Mouse (Mus musculus): ENCODE data around the gene Mmp24. TPM values are rescaled to one million over a fixed set of nuclear protein-coding genes. Genes with fewer than 3 reads are reported as not detected.
"Not testable (repeated sequence)": the region's sequence is repeated elsewhere in the genome, so short reads cannot be mapped to it uniquely, and the experiment has no call there.

Gene Mmp24
- polyA plus RNA-seq (2015; fragmentation: Nextera tagmentation; extraction: Ambion mirVana), result 0.07 and 0.09 TPM in 2 replicates

DNA sequence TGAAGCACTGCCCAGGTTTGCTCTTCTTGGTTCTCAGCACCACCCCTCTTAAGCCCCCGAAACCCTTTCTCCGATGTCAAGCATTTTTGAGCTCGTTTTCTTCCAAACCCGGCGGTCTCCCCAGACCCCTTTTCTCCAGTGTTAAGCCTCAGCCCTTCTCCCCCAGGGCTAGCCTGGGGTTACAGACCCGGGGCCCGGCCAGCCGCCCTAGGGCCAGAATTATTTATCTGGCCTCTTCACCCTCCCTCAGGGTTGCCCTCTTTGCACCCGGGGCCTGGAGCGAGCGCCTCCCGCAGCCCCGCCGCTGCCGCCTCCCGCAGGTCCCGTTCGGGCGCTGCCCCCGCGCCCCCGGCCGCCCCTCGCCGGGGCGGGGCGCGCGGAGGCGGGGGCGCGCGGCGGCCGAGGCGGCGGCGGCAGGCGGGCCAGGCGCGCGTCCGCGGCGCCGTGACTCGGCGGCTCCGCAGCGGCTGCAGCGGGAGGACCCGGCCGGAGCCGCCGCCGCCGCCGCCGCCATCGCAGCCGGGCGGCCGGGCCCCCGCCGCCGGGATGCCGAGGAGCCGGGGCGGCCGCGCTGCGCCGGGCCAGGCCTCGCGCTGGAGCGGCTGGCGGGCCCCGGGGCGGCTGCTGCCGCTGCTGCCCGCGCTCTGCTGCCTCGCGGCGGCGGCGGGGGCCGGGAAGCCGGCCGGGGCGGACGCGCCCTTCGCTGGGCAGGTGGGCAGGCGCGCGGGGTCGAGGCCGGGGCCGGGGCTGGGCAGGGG lies at the start of gene Mmp24:
Gene Mmp24 (plus strand): TSS at position 416 of the 758 bp plus-strand sequence.
- ATAC-seq (ENCODE audit: low FRiP score, low TSS enrichment), result no peak
- Histone ChIP-seq H3K27ac (ENCODE audit: low read length) (no peak within 1 kb of the TSS), H3K4me2 (replicated peaks; ENCODE audit: low read depth, low read length) (peak within 1 kb of the TSS; percentile 99), H3K9me3 (ENCODE audit: low read length) (no peaks in the 10 kb centered on the region), H3K4me3 (ENCODE audit: low read length) (peak within 1 kb of the TSS; percentile 58), H3K9ac (replicated peaks; ENCODE audit: low read length) (no peak within 1 kb of the TSS; the same call in 1 of the 2 replicates), H3K27me3 (ENCODE audit: insufficient read depth, low read length) (peaks cover 45% of the 10 kb centered on the region), H3K36me3 (ENCODE audit: insufficient read depth, low read length) (no peaks in the 10 kb centered on the region), H3K4me1 (ENCODE audit: insufficient read depth, low read length) (peaks cover 3% of the 10 kb centered on the region)
- WGBS, result 2% methylated on average over 79 of the region's 100 CpGs

- H3K4me1 ChIP-seq (ENCODE audit: insufficient read depth, low read length), result peaks cover 8% of the 10 kb centered on the region
- H3K36me3 ChIP-seq (ENCODE audit: insufficient read depth, low read length), result no peaks in the 10 kb centered on the region
- no peak overlapping the region for H3K4me2 ChIP-seq (replicated peaks; ENCODE audit: low read depth, low read length)
- no peaks in the 10 kb centered on the region for H3K9me3 ChIP-seq (ENCODE audit: low read length)
- H3K4me3 ChIP-seq (ENCODE audit: low read length), result no peak overlapping the region
- H3K27ac ChIP-seq (ENCODE audit: low read length), result no peak overlapping the region
- no peaks in the 10 kb centered on the region for H3K27me3 ChIP-seq (ENCODE audit: insufficient read depth, low read length)
- 90% methylated on average over 7 of the region's 7 CpGs for WGBS
- no peak overlapping the region for H3K9ac ChIP-seq (replicated peaks; ENCODE audit: low read length)
- no peak for ATAC-seq (ENCODE audit: low FRiP score, low TSS enrichment)
These were observed 48.8 kb upstream of the Mmp24 start for GRCm38 (mm10) chr2:155726302-155726701.

DNA sequence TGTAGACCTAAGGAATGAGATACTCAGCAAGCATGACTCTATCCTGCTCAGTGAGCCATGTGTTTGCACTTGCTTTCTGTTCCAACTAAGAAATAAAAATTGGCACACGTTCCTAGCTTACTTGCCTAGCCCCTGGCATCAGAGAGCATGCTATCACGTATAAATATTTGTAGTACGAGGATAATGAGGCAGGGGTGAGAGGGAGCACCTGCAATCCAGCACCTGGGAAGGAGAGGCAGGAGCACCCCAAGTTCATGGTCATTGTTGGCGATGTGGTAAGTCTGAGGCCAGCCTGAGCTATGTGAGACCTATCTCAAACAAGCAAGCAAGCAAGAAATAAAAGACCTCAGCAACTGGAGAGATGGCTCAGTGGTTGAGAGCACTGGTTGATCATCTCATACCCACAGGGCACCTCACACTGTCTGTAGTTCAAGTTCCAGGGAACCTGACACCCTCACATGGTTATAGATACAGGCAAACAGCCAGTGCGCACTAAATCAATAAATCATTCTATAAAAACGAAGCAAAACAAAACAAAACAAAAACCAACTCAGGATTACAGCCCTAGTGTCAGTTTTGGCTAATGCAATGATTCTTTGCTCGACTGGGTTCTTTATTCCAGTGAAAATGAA lies 47.3 kb upstream of the Mmp24 start:
- H3K4me2 ChIP-seq (replicated peaks; ENCODE audit: low read depth, low read length), result no peak overlapping the region; the same call in 1 of the 2 replicates
- no peaks in the 10 kb centered on the region for H3K36me3 ChIP-seq (ENCODE audit: insufficient read depth, low read length)
- H3K9me3 ChIP-seq (ENCODE audit: low read length), result no peaks in the 10 kb centered on the region
- H3K27me3 ChIP-seq (ENCODE audit: insufficient read depth, low read length), result no peaks in the 10 kb centered on the region
- no peak overlapping the region for H3K27ac ChIP-seq (ENCODE audit: low read length)
- no peak for ATAC-seq (ENCODE audit: low FRiP score, low TSS enrichment)
- H3K9ac ChIP-seq (replicated peaks; ENCODE audit: low read length), result 0 out of 2 replicates have a peak overlapping the region, but pooled peaks have one; percentile 17
- WGBS, result 50% methylated on average over 7 of the region's 7 CpGs
- H3K4me3 ChIP-seq (ENCODE audit: low read length), result no peak overlapping the region
- H3K4me1 ChIP-seq (ENCODE audit: insufficient read depth, low read length), result peaks cover 8% of the 10 kb centered on the region

GRCm38 (mm10) chr2:155728742-155729141 lies 46.4 kb upstream of the Mmp24 start:
- H3K4me1 ChIP-seq (ENCODE audit: insufficient read depth, low read length), result peaks cover 8% of the 10 kb centered on the region
- ATAC-seq (ENCODE audit: low FRiP score, low TSS enrichment), result no peak; the same call in 1 of the 2 replicates
- no peak overlapping the region for H3K27ac ChIP-seq (ENCODE audit: low read length)
- H3K4me2 ChIP-seq (replicated peaks; ENCODE audit: low read depth, low read length), result peak overlapping the region; percentile 94
- 4% methylated on average over 15 of the region's 15 CpGs for WGBS
- H3K9me3 ChIP-seq (ENCODE audit: low read length), result no peaks in the 10 kb centered on the region
- peak overlapping the region; percentile 73 for H3K9ac ChIP-seq (replicated peaks; ENCODE audit: low read length)
- no peaks in the 10 kb centered on the region for H3K36me3 ChIP-seq (ENCODE audit: insufficient read depth, low read length)
- peak overlapping the region; percentile 72 for H3K4me3 ChIP-seq (ENCODE audit: low read length)
- H3K27me3 ChIP-seq (ENCODE audit: insufficient read depth, low read length), result no peaks in the 10 kb centered on the region

GRCm38 (mm10) chr2:155729158-155729645 lies 45.9 kb upstream of the Mmp24 start, which contains the start of gene Edem2:
Gene Edem2, minus strand, starts transcription at chr2:155729475.
- H3K27ac ChIP-seq (ENCODE audit: low read length), result no peak within 1 kb of the TSS
- WGBS, result under 1% methylated on average over 33 of the region's 33 CpGs
- H3K9me3 ChIP-seq (ENCODE audit: low read length), result no peaks in the 10 kb centered on the region
- H3K4me1 ChIP-seq (ENCODE audit: insufficient read depth, low read length), result peaks cover 8% of the 10 kb centered on the region
- no peaks in the 10 kb centered on the region for H3K27me3 ChIP-seq (ENCODE audit: insufficient read depth, low read length)
- ATAC-seq (ENCODE audit: low FRiP score, low TSS enrichment), result peak; percentile 94
- peak within 1 kb of the TSS; percentile 72 for H3K4me3 ChIP-seq (ENCODE audit: low read length)
- peak within 1 kb of the TSS; percentile 73 for H3K9ac ChIP-seq (replicated peaks; ENCODE audit: low read length)
- no peaks in the 10 kb centered on the region for H3K36me3 ChIP-seq (ENCODE audit: insufficient read depth, low read length)
- H3K4me2 ChIP-seq (replicated peaks; ENCODE audit: low read depth, low read length), result peak within 1 kb of the TSS; percentile 94

DNA sequence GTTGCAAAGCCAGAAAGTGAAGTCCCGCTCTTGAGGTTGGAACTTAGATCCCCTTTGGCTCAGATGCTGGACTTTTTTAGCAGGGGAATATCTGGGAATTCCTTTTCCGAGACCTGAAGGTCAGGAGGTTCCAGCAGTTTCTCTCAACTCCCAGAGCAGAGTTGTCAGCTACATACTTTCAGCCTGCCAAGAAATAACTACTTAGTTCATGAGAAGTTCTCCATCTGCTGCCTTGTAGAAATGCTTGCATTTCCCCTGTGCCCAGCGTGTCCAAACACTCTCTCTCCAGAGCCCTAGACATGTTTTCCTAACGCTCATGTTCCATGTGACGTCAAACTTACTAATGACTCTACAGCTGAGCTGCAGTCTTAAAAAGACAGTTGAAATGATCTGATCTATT lies 40.1 kb upstream of the Mmp24 start:
- H3K9me3 ChIP-seq (ENCODE audit: low read length), result no peaks in the 10 kb centered on the region
- no peak for ATAC-seq (ENCODE audit: low FRiP score, low TSS enrichment)
- no peak overlapping the region for H3K4me2 ChIP-seq (replicated peaks; ENCODE audit: low read depth, low read length)
- H3K4me3 ChIP-seq (ENCODE audit: low read length), result no peak overlapping the region
- no peaks in the 10 kb centered on the region for H3K36me3 ChIP-seq (ENCODE audit: insufficient read depth, low read length)
- H3K9ac ChIP-seq (replicated peaks; ENCODE audit: low read length), result no peak overlapping the region
- H3K4me1 ChIP-seq (ENCODE audit: insufficient read depth, low read length), result peaks cover 4% of the 10 kb centered on the region; the same call in 1 of the 2 replicates
- H3K27me3 ChIP-seq (ENCODE audit: insufficient read depth, low read length), result no peaks in the 10 kb centered on the region
- 57% methylated on average over 5 of the region's 5 CpGs for WGBS
- no peak overlapping the region for H3K27ac ChIP-seq (ENCODE audit: low read length)

GRCm38 (mm10) chr2:155735766-155736165 lies 39.4 kb upstream of the Mmp24 start, which contains the start of gene Gm17581:
Gene Gm17581, minus strand, starts transcription at chr2:155735866.
- 91% methylated on average over 5 of the region's 5 CpGs for WGBS
- H3K4me1 ChIP-seq (ENCODE audit: insufficient read depth, low read length); ATAC-seq (ENCODE audit: low FRiP score, low TSS enrichment); H3K9ac ChIP-seq (replicated peaks; ENCODE audit: low read length); H3K36me3 ChIP-seq (ENCODE audit: insufficient read depth, low read length); H3K4me3 ChIP-seq (ENCODE audit: low read length); H3K27me3 ChIP-seq (ENCODE audit: insufficient read depth, low read length); H3K4me2 ChIP-seq (replicated peaks; ENCODE audit: low read depth, low read length); H3K27ac ChIP-seq (ENCODE audit: low read length); H3K9me3 ChIP-seq (ENCODE audit: low read length): not testable (repeated sequence)

- Histone ChIP-seq H3K27ac (ENCODE audit: low read length) (peak overlapping the region; percentile 26; the same call in 1 of the 2 replicates), H3K9me3 (ENCODE audit: low read length) (no peaks in the 10 kb centered on the region), H3K36me3 (ENCODE audit: insufficient read depth, low read length) (no peaks in the 10 kb centered on the region), H3K4me1 (ENCODE audit: insufficient read depth, low read length) (peaks cover 4% of the 10 kb centered on the region; the same call in 1 of the 2 replicates), H3K4me3 (ENCODE audit: low read length) (no peak overlapping the region), H3K4me2 (replicated peaks; ENCODE audit: low read depth, low read length) (no peak overlapping the region), H3K27me3 (ENCODE audit: insufficient read depth, low read length) (no peaks in the 10 kb centered on the region), H3K9ac (replicated peaks; ENCODE audit: low read length) (no peak overlapping the region)
- 73% methylated on average over 6 of the region's 6 CpGs for WGBS
- ATAC-seq (ENCODE audit: low FRiP score, low TSS enrichment), result no peak
These were observed 38.2 kb upstream of the Mmp24 start for GRCm38 (mm10) chr2:155736936-155737335.

DNA sequence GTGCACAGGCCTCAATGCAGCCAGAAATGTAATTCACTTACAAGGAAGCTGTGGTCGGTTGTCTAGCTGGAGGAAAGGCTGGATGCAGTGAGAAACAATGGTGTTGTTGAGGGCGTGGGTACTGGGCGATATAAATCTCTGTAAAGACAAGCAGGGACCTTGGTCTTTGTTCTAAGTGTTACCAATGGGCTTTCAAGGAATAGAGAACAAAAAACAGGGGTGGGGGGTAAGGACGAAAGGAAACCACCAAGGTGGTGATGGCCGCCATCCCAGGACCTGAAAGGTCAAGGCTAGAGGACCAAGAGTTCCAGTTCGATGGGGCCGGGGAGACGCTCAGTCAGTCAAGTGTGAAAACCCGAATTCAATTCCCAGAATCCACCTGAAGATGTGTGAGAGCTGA lies 37.3 kb upstream of the Mmp24 start:
- Histone ChIP-seq H3K4me3 (ENCODE audit: low read length) (no peak overlapping the region), H3K27me3 (ENCODE audit: insufficient read depth, low read length) (no peaks in the 10 kb centered on the region), H3K9me3 (ENCODE audit: low read length) (no peaks in the 10 kb centered on the region), H3K27ac (ENCODE audit: low read length) (no peak overlapping the region), H3K4me2 (replicated peaks; ENCODE audit: low read depth, low read length) (no peak overlapping the region), H3K36me3 (ENCODE audit: insufficient read depth, low read length) (no peaks in the 10 kb centered on the region), H3K4me1 (ENCODE audit: insufficient read depth, low read length) (peaks cover 4% of the 10 kb centered on the region; the same call in 1 of the 2 replicates), H3K9ac (replicated peaks; ENCODE audit: low read length) (no peak overlapping the region)
- 49% methylated on average over 9 of the region's 9 CpGs for WGBS
- no peak for ATAC-seq (ENCODE audit: low FRiP score, low TSS enrichment)
